Mouse (Mus musculus) heart, embryonic 16.5 days (tissue): ENCODE results near the gene Troap. TPM values are rescaled to one million over a fixed set of nuclear protein-coding genes. Genes with fewer than 3 reads are reported as not detected.
"Not testable (repeated sequence)": the region's sequence is repeated elsewhere in the genome, so short reads cannot be mapped to it uniquely, and the experiment has no call there.

ENCODE experiments used
- ATAC-seq: fragments of 200-750 bp; cut with Nextera tagmentation; replicated peaks from 2 replicates; pipeline ENCODE4 v1.8.0; 2017; ENCODE audit warnings: moderate number of reproducible peaks; ENCODE audit not compliant: insufficient read depth, low FRiP score; ENCODE audit errors: extremely low read depth
- H3K27ac ChIP-seq: fragments of 300-500 bp; sonication (generic); 2 replicates; pipeline ENCODE4 v1.5.1; 2014; ENCODE audit warnings: mild to moderate bottlenecking, low read length, control low read depth, moderate library complexity
- H3K27me3 ChIP-seq: fragments of 300-500 bp; sonication (generic); 2 replicates; pipeline ENCODE4 v1.6.1; 2014; ENCODE audit warnings: low read length, mixed read lengths; ENCODE audit not compliant: control insufficient read depth, insufficient read depth
- H3K36me3 ChIP-seq: fragments of 300-500 bp; sonication (generic); 2 replicates; pipeline ENCODE4 v1.6.1; 2014; ENCODE audit not compliant: control insufficient read depth, insufficient read depth
- H3K4me1 ChIP-seq: fragments of 300-500 bp; sonication (generic); 2 replicates; pipeline ENCODE4 v1.6.1; 2014; ENCODE audit warnings: low read length, mixed read lengths; ENCODE audit not compliant: control insufficient read depth, insufficient read depth
- H3K4me2 ChIP-seq: fragments of 300-500 bp; sonication (generic); 2 replicates; pipeline ENCODE4 v1.6.1; 2014; ENCODE audit warnings: low read depth, mild to moderate bottlenecking, control low read depth, low read length
- H3K4me3 ChIP-seq: fragments of 300-500 bp; sonication (generic); 2 replicates; pipeline ENCODE4 v1.5.1; 2014; ENCODE audit warnings: mild to moderate bottlenecking, control low read depth, low read length
- H3K9ac ChIP-seq: fragments of 300-500 bp; sonication (generic); 2 replicates; pipeline ENCODE4 v1.6.1; 2014; ENCODE audit warnings: low read length, control low read depth
- H3K9me3 ChIP-seq: fragments of 300-500 bp; sonication (generic); replicated peaks from 2 replicates; pipeline ENCODE4 v1.6.1; 2016; ENCODE audit warnings: low read length; ENCODE audit not compliant: control insufficient read depth
- WGBS: fragments of 180-500 bp; shearing (Covaris S2); extraction: QIAGEN DNeasy Blood & Tissue Kit; methylation state at CpG from one replicate; pipeline ENCODE4 v1.1.7; 2014; 5-methylcytosine and 5-hydroxymethylcytosine counted together
- polyA plus RNA-seq: library from polyadenylated mRNA; unstranded; fragments of >200 nt; fragmentation: Nextera tagmentation; extraction: Ambion mirVana; gene quantifications from 2 replicates; pipeline ENCODE4 v1.2.1, GENCODE M21; 2015

Gene Troap
- polyA plus RNA-seq, 1 experiment from 2014 or later: 29.4 TPM

DNA sequence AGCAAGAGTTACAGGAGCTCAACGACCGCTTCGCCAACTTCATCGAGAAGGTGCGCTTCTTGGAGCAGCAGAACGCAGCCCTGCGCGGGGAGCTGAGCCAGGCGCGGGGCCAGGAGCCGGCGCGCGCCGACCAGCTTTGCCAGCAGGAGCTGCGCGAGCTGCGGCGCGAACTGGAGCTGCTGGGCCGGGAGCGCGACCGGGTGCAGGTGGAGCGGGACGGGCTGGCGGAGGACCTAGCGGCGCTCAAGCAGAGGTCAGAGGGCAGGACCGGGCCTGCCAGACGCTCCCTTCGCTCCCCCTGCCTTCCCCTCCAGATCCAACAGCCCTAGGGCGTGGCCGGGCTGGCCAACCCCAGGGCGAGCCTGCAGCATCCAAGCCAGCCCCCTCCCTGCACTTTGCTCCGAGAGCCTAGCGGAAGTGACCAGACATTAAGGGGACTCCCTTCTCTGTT is 18.8 kb upstream of the Troap start:
- under 1% methylated on average over 34 of the region's 37 CpGs for WGBS
- Histone ChIP-seq H3K4me3 (peak overlapping the region; percentile 47), H3K9me3 (no peaks in the 10 kb centered on the region), H3K9ac (peak overlapping the region; percentile 21; the same call in 1 of the 2 replicates), H3K36me3 (no peaks in the 10 kb centered on the region), H3K4me2 (peak overlapping the region; percentile 67), H3K4me1 (peaks cover 11% of the 10 kb centered on the region), H3K27ac (no peak overlapping the region), H3K27me3 (peaks cover 78% of the 10 kb centered on the region)
- no peak; the same call in 1 of the 2 replicates for ATAC-seq

DNA sequence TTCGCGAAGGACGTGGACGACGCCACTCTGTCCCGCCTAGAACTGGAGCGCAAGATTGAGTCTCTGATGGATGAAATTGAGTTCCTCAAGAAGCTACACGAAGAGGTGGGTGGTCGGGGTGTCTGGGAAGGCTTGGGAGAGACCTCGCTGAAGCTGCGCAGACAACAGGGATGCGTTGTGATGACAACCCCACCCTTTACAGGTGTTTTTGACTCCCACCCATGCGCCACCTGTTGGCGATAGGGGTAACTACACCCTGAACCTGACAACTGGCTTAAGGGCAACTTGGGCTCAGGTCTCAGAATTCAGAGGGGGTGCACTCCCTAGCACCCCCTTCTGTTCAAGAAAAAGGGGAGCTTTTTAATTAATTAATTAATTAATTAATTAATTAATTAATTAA is 18.0 kb upstream of the Troap start:
- Histone ChIP-seq H3K9me3 (no peaks in the 10 kb centered on the region), H3K4me3 (no peak overlapping the region), H3K4me1 (peaks cover 11% of the 10 kb centered on the region), H3K27ac (no peak overlapping the region), H3K36me3 (no peaks in the 10 kb centered on the region), H3K27me3 (peaks cover 79% of the 10 kb centered on the region), H3K9ac (no peak overlapping the region), H3K4me2 (no peak overlapping the region; the same call in 1 of the 2 replicates)
- WGBS: 11% methylated on average over 14 of the region's 14 CpGs
- ATAC-seq: no peak

DNA sequence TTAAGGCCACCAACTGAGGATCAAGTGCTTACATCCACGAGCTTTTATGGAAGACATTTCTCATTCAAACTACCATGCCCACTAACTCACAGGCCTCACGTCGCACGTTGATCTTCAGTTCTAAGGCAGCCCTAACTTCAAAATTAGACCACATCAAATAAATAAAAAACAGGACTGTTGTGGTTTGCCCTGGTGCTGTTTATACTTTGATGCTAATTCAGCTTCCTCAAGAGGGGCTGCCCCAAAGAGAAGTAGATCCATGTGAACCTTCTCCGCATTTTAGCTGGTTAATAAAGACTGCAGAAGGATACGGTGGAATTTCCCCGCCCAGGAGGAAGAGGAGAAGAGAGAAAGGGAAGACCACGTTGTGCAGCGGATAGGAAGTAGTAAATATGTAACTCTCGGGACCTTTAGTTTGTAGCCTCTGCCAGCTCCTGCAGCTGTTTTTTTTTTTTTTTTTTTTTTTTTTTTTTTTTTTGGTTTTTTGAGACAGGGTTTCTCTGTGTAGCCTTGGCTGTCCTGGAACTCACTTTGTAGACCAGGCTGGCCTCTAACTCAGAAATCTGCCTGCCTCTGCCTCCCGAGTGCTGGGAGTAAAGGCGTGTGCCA is 8.7 kb upstream of the Troap start:
- ATAC-seq: no peak
- WGBS: 70% methylated on average over 12 of the region's 12 CpGs
- Histone ChIP-seq H3K9ac (no peak overlapping the region), H3K4me1 (no peaks in the 10 kb centered on the region), H3K9me3 (no peaks in the 10 kb centered on the region), H3K27ac (no peak overlapping the region), H3K36me3 (no peaks in the 10 kb centered on the region), H3K4me2 (no peak overlapping the region), H3K27me3 (peaks cover 12% of the 10 kb centered on the region), H3K4me3 (no peak overlapping the region)

DNA sequence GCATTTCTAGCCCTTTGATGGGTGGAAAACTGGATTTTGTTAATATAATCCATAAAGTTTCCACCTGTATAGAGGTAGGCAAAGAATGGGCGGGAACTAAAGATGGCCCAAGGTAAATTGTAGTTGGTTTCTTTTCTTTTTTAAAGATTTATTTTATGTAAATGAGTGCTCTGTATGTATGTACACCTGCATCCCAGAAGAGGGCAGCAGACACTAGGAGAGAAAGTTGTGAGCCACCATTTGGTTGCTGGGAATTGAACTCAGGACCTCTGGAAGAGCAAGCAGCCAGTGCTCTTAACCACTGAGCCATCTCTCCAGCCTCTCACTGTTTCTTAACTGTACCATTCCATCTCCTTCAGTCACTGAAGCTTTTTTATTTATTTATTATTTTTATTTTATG is 2.4 kb upstream of the Troap start:
- no peak overlapping the region for H3K9ac ChIP-seq
- H3K27me3 ChIP-seq: no peaks in the 10 kb centered on the region; the same call in 1 of the 2 replicates
- H3K4me3 ChIP-seq: no peak overlapping the region
- H3K4me1 ChIP-seq: peaks cover 17% of the 10 kb centered on the region
- no peaks in the 10 kb centered on the region for H3K36me3 ChIP-seq
- no peak for ATAC-seq
- WGBS: 69% methylated on average over 1 of the region's 1 CpGs
- no peaks in the 10 kb centered on the region; the same call in 1 of the 2 replicates for H3K9me3 ChIP-seq
- no peak overlapping the region for H3K27ac ChIP-seq
- H3K4me2 ChIP-seq: no peak overlapping the region

- Histone ChIP-seq H3K27me3 (no peaks in the 10 kb centered on the region), H3K4me1 (peaks cover 20% of the 10 kb centered on the region), H3K36me3 (peaks cover 10% of the 10 kb centered on the region; the same call in 1 of the 2 replicates), H3K4me2 (peak overlapping the region; percentile 96), H3K9ac (peak overlapping the region; percentile 79), H3K4me3 (peak overlapping the region; percentile 66), H3K27ac (peak overlapping the region; percentile 95), H3K9me3 (no peaks in the 10 kb centered on the region; the same call in 1 of the 2 replicates)
- under 1% methylated on average over 44 of the region's 44 CpGs for WGBS
- peak; percentile 96 for ATAC-seq
Observed at GRCm38 (mm10) chr15:99074600-99075333, 392 bp downstream of the Troap start.

- not testable (repeated sequence) for H3K27ac ChIP-seq, H3K27me3 ChIP-seq, ATAC-seq, H3K9ac ChIP-seq, H3K9me3 ChIP-seq
- Histone ChIP-seq H3K4me3 (peak overlapping the region; percentile 66), H3K4me2 (peak overlapping the region; percentile 96), H3K4me1 (peaks cover 20% of the 10 kb centered on the region), H3K36me3 (peaks cover 14% of the 10 kb centered on the region)
- 96% methylated on average over 3 of the region's 3 CpGs for WGBS
Observed at GRCm38 (mm10) chr15:99076011-99076410, 1.6 kb downstream of the Troap start.

GRCm38 (mm10) chr15:99078181-99078910 is 4.0 kb downstream of the Troap start:
- Histone ChIP-seq H3K4me2 (no peak overlapping the region), H3K36me3 (peaks cover 35% of the 10 kb centered on the region), H3K9ac (no peak overlapping the region), H3K27me3 (no peaks in the 10 kb centered on the region; the same call in 1 of the 2 replicates), H3K27ac (no peak overlapping the region), H3K4me1 (peaks cover 20% of the 10 kb centered on the region), H3K9me3 (no peaks in the 10 kb centered on the region), H3K4me3 (no peak overlapping the region)
- WGBS: 72% methylated on average over 15 of the region's 15 CpGs
- no peak for ATAC-seq

GRCm38 (mm10) chr15:99079804-99080203 is 5.4 kb downstream of the Troap start:
- H3K9ac ChIP-seq: no peak overlapping the region
- peaks cover 8% of the 10 kb centered on the region for H3K27me3 ChIP-seq
- no peaks in the 10 kb centered on the region for H3K9me3 ChIP-seq
- H3K36me3 ChIP-seq: peaks cover 35% of the 10 kb centered on the region
- ATAC-seq: no peak
- H3K4me3 ChIP-seq: no peak overlapping the region
- no peak overlapping the region for H3K4me2 ChIP-seq
- peaks cover 15% of the 10 kb centered on the region for H3K4me1 ChIP-seq
- WGBS: 81% methylated on average over 3 of the region's 3 CpGs
- no peak overlapping the region for H3K27ac ChIP-seq
